Mouse (Mus musculus): ENCODE measurements around the gene Rps19bp1. TPM values are rescaled to one million over a fixed set of nuclear protein-coding genes. Genes with fewer than 3 reads are reported as not detected.

Rps19bp1 gene
- polyA plus RNA-seq, 1 experiment from 2014 or later, result 79.6 TPM

DNA sequence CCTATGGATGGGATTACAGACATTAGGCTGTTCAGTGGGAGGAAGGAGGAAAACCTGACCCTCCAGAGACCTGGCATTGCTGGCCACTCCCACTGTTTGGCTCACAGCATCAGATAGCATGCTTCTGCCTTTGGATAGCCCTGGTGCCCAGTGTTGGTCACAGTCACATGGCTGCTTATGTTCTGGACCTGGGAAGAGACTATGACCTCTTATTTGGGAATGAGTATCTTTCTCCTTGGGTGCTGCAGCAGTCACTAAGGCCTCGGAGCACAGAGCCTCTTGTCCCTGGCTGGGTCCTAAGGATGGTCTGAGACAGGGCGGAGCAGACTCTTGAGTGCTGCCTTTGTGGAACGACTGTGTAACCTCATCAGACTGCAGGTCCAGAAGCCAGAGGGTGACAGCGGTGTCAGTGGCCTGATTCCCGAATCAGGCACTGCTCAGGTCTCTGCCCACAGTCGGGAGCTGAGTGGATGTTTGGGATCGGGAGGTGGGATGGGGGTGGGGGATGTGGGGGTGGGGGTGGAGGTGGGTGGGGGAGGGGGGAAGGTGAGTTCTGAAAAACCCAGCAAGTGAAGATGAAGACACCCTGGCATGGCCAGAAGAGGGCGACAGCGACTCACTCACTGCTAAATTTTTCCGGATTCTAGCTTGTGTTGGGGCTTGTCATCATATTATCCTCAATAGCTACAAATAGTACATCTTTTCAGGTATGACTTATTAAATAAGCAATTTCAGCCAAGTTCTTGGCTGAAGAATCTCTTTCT, 48.2 kb downstream of the Rps19bp1 start:
- H3K36me3 ChIP-seq (ENCODE audit: control insufficient read depth, insufficient read depth, low read length), result peaks cover 17% of the 10 kb centered on the region
- no peak overlapping the region for H3K9ac ChIP-seq (ENCODE audit: low read depth, low read length)
- no peaks in the 10 kb centered on the region for H3K4me1 ChIP-seq (ENCODE audit: control insufficient read depth, insufficient read depth, low read length)
- no peaks in the 10 kb centered on the region for H3K27me3 ChIP-seq (ENCODE audit: control insufficient read depth, insufficient read depth, low read depth, low read length)
- no peak overlapping the region for H3K4me3 ChIP-seq (ENCODE audit: low read depth, low read length)
- no peak for ATAC-seq
- H3K4me2 ChIP-seq (ENCODE audit: low read length), result no peak overlapping the region
- no peaks in the 10 kb centered on the region for H3K9me3 ChIP-seq (replicated peaks; ENCODE audit: control insufficient read depth, low read length, poor library complexity, severe bottlenecking)
- no peak overlapping the region for H3K27ac ChIP-seq (ENCODE audit: low read length)
- 15% methylated on average over 10 of the region's 10 CpGs for WGBS

DNA sequence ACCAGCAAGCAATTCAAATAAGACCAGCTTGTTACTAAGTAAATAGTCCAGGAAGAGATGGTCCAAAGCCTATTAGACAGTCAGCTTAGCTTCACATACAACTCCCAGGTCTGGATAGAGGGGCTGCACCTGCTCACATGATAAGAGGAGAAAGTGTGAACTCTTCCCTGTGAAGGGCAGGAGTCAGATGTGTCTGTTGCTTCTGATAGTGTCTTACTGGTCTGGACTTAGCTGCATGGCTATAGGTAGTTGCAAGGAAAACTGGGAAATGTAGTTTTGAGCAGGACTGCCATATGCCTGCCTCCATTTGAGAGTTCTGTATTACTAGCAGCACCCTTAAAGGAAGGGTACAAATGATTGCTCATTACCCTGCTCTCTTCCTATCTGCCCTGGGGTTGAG, 50.4 kb downstream of the Rps19bp1 start:
- peaks cover 18% of the 10 kb centered on the region for H3K36me3 ChIP-seq (ENCODE audit: control insufficient read depth, insufficient read depth, low read length)
- H3K27me3 ChIP-seq (ENCODE audit: control insufficient read depth, insufficient read depth, low read depth, low read length), result no peaks in the 10 kb centered on the region
- H3K9ac ChIP-seq (ENCODE audit: low read depth, low read length), result no peak overlapping the region
- no peak overlapping the region for H3K27ac ChIP-seq (ENCODE audit: low read length)
- no peak overlapping the region for H3K4me3 ChIP-seq (ENCODE audit: low read depth, low read length)
- H3K4me2 ChIP-seq (ENCODE audit: low read length), result no peak overlapping the region
- no peaks in the 10 kb centered on the region for H3K9me3 ChIP-seq (replicated peaks; ENCODE audit: control insufficient read depth, low read length, poor library complexity, severe bottlenecking)
- H3K4me1 ChIP-seq (ENCODE audit: control insufficient read depth, insufficient read depth, low read length), result no peaks in the 10 kb centered on the region
- ATAC-seq, result no peak

Other genes with a start within 250 kb of the Rps19bp1 start
- gene Pdgfb, start 249.3 kb downstream of the Rps19bp1 start, polyA plus RNA-seq (2015; fragmentation: Nextera tagmentation; extraction: Ambion mirVana), result 4.3 and 6.8 TPM in 2 replicates
- gene Syngr1, start 173.0 kb downstream of the Rps19bp1 start, polyA plus RNA-seq (2015; fragmentation: Nextera tagmentation; extraction: Ambion mirVana), result 66.2 and 83.9 TPM in 2 replicates
- gene Rpl3, start 172.4 kb downstream of the Rps19bp1 start, polyA plus RNA-seq (2015; fragmentation: Nextera tagmentation; extraction: Ambion mirVana), result 524 and 548 TPM in 2 replicates
- gene Tab1, start 131.2 kb downstream of the Rps19bp1 start, polyA plus RNA-seq (2015; fragmentation: Nextera tagmentation; extraction: Ambion mirVana), result 35.9 and 38.3 TPM in 2 replicates
- 14.1 and 15.2 TPM in 2 replicates for gene Mgat3, start 90.6 kb downstream of the Rps19bp1 start, polyA plus RNA-seq (2015; fragmentation: Nextera tagmentation; extraction: Ambion mirVana)
- gene Mief1, start 30.3 kb downstream of the Rps19bp1 start, polyA plus RNA-seq (2015; fragmentation: Nextera tagmentation; extraction: Ambion mirVana), result 35.2 and 37.4 TPM in 2 replicates
- gene AC140267.1, start 28.5 kb downstream of the Rps19bp1 start, polyA plus RNA-seq (2015; fragmentation: Nextera tagmentation; extraction: Ambion mirVana), result 5.5 TPM in 1 of 2 replicates, not detected in the other
- gene Atf4, start 9.1 kb downstream of the Rps19bp1 start, polyA plus RNA-seq (2015; fragmentation: Nextera tagmentation; extraction: Ambion mirVana), result 125 and 131 TPM in 2 replicates
- gene Cacna1i, start 22.9 kb upstream of the Rps19bp1 start, polyA plus RNA-seq (2015; fragmentation: Nextera tagmentation; extraction: Ambion mirVana), result 1.0 and 1.4 TPM in 2 replicates

All from midbrain, embryonic 16.5 days (tissue).